Mouse (Mus musculus): ENCODE measurements around the gene Tbcc. TPM values are rescaled to one million over a fixed set of nuclear protein-coding genes. Genes with fewer than 3 reads are reported as not detected.

The Tbcc gene
- polyA plus RNA-seq, 1 experiment from 2014 or later: 73.3 TPM

DNA sequence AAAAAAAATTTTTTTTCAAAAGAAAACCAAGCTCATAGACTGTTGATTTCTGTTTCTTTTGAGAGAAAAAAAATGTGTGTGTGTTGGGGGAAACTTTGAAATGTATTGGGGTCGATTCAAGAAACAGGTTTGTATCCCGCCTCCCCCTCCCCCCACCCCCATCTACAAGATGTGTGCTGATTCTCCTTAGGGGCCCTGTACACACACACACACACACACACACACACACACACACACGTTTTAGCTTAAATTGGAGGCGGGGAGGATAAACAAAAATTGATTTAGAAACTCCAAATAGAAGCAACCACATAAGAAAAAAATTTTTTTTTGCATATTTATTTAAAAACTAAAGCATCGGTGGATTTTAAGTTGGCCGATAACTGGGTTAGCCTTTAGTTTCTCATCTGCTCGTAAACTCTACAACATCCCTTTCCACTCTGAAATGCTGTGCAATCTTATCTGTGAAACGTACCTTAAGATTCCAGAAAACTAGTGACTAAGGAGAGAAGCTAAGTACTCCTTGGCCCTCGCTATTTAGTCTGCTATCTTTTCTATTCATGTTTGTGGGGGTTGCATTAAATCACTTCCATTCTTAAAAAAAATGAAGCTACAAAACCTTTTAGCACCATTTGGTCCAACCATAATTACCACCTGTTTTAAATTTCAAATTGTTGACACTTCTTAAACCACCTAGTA lies 31.6 kb upstream of the Tbcc start:
- Histone ChIP-seq H3K27ac (replicated peaks; ENCODE audit: low read depth, low read length) (peak overlapping the region; percentile 100), H3K4me2 (ENCODE audit: low read depth, severe bottlenecking) (peak overlapping the region; percentile 72), H3K36me3 (ENCODE audit: control insufficient read depth, insufficient read depth, low read length) (no peaks in the 10 kb centered on the region), H3K9ac (ENCODE audit: low read length) (peak overlapping the region; percentile 91), H3K4me1 (ENCODE audit: control insufficient read depth, insufficient read depth, low read length) (peaks cover 6% of the 10 kb centered on the region), H3K9me3 (ENCODE audit: control insufficient read depth, low read length) (no peaks in the 10 kb centered on the region), H3K27me3 (ENCODE audit: control insufficient read depth, insufficient read depth, low read length) (no peaks in the 10 kb centered on the region), H3K4me3 (ENCODE audit: low read depth, low read length) (peak overlapping the region; percentile 83)
- ATAC-seq (ENCODE audit: insufficient number of reproducible peaks, low FRiP score, low TSS enrichment, low read depth): no peak
- 17% methylated on average over 9 of the region's 9 CpGs for WGBS
- no peak for DNase-seq (ENCODE audit: low spot score)

DNA sequence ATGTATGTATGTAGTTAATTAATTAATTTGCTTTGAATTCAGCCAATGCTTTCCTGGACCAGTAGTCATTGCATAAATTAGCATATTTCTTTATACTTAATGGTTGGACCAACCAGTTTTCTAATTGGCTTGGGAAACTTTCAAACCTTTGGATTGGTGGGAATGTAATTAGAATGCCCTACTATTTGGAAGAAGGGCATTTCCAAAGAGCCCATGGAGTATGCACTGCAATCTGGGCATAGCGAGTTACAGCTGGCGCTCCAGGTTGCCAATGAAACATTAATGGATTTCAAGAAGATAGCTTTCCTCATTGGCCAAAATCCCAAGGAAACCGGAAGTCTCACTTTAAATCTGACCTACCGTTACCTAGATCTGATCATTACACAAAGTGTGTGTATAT lies 30.4 kb upstream of the Tbcc start:
- DNase-seq (ENCODE audit: low spot score): no peak
- Histone ChIP-seq H3K27ac (replicated peaks; ENCODE audit: low read depth, low read length) (no peak overlapping the region), H3K9me3 (ENCODE audit: control insufficient read depth, low read length) (no peaks in the 10 kb centered on the region), H3K36me3 (ENCODE audit: control insufficient read depth, insufficient read depth, low read length) (no peaks in the 10 kb centered on the region), H3K9ac (ENCODE audit: low read length) (no peak overlapping the region), H3K27me3 (ENCODE audit: control insufficient read depth, insufficient read depth, low read length) (no peaks in the 10 kb centered on the region), H3K4me1 (ENCODE audit: control insufficient read depth, insufficient read depth, low read length) (peaks cover 6% of the 10 kb centered on the region; the same call in 1 of the 2 replicates), H3K4me2 (ENCODE audit: low read depth, severe bottlenecking) (no peak overlapping the region), H3K4me3 (ENCODE audit: low read depth, low read length) (no peak overlapping the region)
- ATAC-seq (ENCODE audit: insufficient number of reproducible peaks, low FRiP score, low TSS enrichment, low read depth): no peak
- 90% methylated on average over 4 of the region's 4 CpGs for WGBS

DNA sequence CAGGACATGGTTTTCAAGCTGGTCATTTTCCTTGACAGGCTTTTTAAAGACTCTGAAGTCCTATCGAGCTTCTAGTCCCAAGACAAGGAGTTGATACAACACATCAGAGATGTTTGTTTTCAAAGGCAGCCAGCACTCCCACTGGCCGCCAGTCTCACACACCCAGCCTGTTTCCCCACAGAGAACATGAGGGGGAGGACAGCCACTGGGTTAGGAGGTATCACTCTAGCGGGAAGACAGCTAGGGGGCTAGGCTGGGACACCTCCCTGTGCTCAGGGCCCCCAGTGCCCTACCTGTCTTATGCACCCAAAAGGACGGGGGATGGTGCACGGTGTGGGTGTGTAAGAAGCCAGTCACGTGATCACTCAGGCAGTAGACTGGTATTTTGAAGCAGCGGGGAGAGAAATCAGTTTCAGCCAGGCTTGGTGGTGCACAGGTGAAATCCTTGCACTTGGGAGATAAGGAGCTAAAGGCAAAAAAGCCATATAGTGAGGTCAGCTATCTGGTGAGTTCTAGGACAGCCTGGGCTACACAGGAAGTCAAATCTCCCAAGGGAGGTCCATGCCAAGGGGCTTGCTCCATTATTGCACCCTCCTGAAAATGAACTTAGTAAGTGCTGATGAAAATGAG lies 25.8 kb upstream of the Tbcc start:
- Histone ChIP-seq H3K4me1 (ENCODE audit: control insufficient read depth, insufficient read depth, low read length) (no peaks in the 10 kb centered on the region), H3K9me3 (ENCODE audit: control insufficient read depth, low read length) (no peaks in the 10 kb centered on the region), H3K4me3 (ENCODE audit: low read depth, low read length) (no peak overlapping the region), H3K27me3 (ENCODE audit: control insufficient read depth, insufficient read depth, low read length) (no peaks in the 10 kb centered on the region), H3K9ac (ENCODE audit: low read length) (no peak overlapping the region), H3K36me3 (ENCODE audit: control insufficient read depth, insufficient read depth, low read length) (no peaks in the 10 kb centered on the region), H3K27ac (replicated peaks; ENCODE audit: low read depth, low read length) (no peak overlapping the region), H3K4me2 (ENCODE audit: low read depth, severe bottlenecking) (no peak overlapping the region)
- WGBS: 71% methylated on average over 7 of the region's 7 CpGs
- ATAC-seq (ENCODE audit: insufficient number of reproducible peaks, low FRiP score, low TSS enrichment, low read depth): no peak
- no peak for DNase-seq (ENCODE audit: low spot score)

DNA sequence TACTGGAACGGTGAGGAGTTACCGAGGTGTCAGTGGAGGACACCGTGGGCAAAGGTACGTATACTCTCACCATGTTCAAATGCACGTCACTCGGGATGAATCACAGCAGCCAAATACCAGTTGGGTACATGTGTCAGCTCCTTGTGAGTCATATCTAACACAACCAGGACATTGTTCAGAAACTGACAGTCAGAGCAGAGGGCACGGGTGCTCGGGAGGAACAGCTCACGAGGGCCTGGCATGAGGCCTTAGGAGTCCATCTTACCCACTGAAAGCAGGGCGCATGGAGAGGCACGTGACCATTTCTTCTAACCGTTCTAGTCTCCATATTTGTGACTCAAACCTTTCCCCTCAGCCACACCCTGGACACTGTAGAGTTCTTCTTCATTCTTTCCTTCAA lies 23.6 kb upstream of the Tbcc start:
- no peaks in the 10 kb centered on the region for H3K27me3 ChIP-seq (ENCODE audit: control insufficient read depth, insufficient read depth, low read length)
- H3K36me3 ChIP-seq (ENCODE audit: control insufficient read depth, insufficient read depth, low read length): no peaks in the 10 kb centered on the region
- no peak overlapping the region for H3K4me2 ChIP-seq (ENCODE audit: low read depth, severe bottlenecking)
- H3K9me3 ChIP-seq (ENCODE audit: control insufficient read depth, low read length): no peaks in the 10 kb centered on the region
- no peak overlapping the region for H3K4me3 ChIP-seq (ENCODE audit: low read depth, low read length)
- no peak for DNase-seq (ENCODE audit: low spot score)
- ATAC-seq (ENCODE audit: insufficient number of reproducible peaks, low FRiP score, low TSS enrichment, low read depth): no peak
- H3K9ac ChIP-seq (ENCODE audit: low read length): no peak overlapping the region
- H3K4me1 ChIP-seq (ENCODE audit: control insufficient read depth, insufficient read depth, low read length): no peaks in the 10 kb centered on the region
- WGBS: 88% methylated on average over 12 of the region's 12 CpGs
- H3K27ac ChIP-seq (replicated peaks; ENCODE audit: low read depth, low read length): no peak overlapping the region

DNA sequence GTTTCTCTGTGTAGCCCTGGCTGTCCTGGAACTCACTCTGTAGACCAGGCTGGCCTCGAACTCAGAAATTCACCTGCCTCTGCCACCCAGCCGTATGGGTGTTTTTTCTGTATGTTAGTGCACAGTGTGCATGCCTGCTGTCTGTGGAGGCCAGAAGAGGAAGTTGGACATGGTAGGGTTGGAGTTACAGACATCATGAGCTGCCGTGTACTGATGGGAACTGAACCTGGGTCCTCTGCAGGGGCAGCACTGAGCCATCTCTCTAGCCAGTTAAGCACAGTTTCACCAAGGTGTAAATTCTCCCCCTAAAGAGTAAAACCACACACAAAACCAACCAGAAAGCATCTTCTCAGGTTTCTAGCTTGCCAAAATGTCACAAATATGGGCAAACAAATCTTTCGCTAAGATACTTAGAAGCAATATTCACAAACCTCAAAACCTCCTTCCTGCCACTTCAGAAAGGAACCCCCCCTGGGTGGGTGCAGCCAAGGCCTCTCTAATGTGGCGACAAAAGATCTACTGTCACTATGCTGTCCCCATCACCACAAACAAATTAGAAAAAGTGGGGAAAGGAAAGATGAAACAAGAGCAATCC lies 20.2 kb upstream of the Tbcc start:
- DNase-seq (ENCODE audit: low spot score) (no peak), ATAC-seq (ENCODE audit: insufficient number of reproducible peaks, low FRiP score, low TSS enrichment, low read depth) (no peak)
- no peak overlapping the region for H3K4me2 ChIP-seq (ENCODE audit: low read depth, severe bottlenecking)
- no peak overlapping the region for H3K27ac ChIP-seq (replicated peaks; ENCODE audit: low read depth, low read length)
- no peaks in the 10 kb centered on the region for H3K36me3 ChIP-seq (ENCODE audit: control insufficient read depth, insufficient read depth, low read length)
- no peaks in the 10 kb centered on the region for H3K4me1 ChIP-seq (ENCODE audit: control insufficient read depth, insufficient read depth, low read length)
- H3K9me3 ChIP-seq (ENCODE audit: control insufficient read depth, low read length): no peaks in the 10 kb centered on the region
- H3K27me3 ChIP-seq (ENCODE audit: control insufficient read depth, insufficient read depth, low read length): no peaks in the 10 kb centered on the region
- no peak overlapping the region for H3K9ac ChIP-seq (ENCODE audit: low read length)
- 90% methylated on average over 5 of the region's 5 CpGs for WGBS
- no peak overlapping the region for H3K4me3 ChIP-seq (ENCODE audit: low read depth, low read length)

DNA sequence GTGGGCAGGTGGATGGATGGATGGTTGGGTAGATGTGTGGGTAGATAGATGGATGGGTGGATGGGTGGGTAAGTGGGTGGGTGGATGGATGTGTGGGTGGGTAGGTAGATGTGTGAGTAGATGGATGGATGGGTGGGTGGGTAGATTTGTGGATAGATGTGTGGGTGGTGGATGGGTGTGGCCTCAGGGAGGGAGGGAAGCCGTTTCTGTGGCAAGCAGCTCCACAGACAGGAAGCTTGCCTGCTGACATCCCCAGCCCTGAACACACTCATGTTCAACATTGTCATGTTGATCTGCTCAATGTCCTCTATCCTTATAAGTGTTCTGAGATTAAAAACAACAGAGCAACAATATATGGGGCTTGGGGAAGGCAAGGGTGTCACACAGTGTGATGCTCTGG lies 19.6 kb upstream of the Tbcc start:
- Histone ChIP-seq H3K4me2 (ENCODE audit: low read depth, severe bottlenecking) (no peak overlapping the region), H3K27me3 (ENCODE audit: control insufficient read depth, insufficient read depth, low read length) (no peaks in the 10 kb centered on the region), H3K9ac (ENCODE audit: low read length) (no peak overlapping the region), H3K4me1 (ENCODE audit: control insufficient read depth, insufficient read depth, low read length) (no peaks in the 10 kb centered on the region), H3K4me3 (ENCODE audit: low read depth, low read length) (no peak overlapping the region), H3K27ac (replicated peaks; ENCODE audit: low read depth, low read length) (no peak overlapping the region), H3K9me3 (ENCODE audit: control insufficient read depth, low read length) (no peaks in the 10 kb centered on the region), H3K36me3 (ENCODE audit: control insufficient read depth, insufficient read depth, low read length) (no peaks in the 10 kb centered on the region)
- WGBS: 56% methylated on average over 1 of the region's 1 CpGs
- DNase-seq (ENCODE audit: low spot score) (no peak), ATAC-seq (ENCODE audit: insufficient number of reproducible peaks, low FRiP score, low TSS enrichment, low read depth) (no peak)

DNA sequence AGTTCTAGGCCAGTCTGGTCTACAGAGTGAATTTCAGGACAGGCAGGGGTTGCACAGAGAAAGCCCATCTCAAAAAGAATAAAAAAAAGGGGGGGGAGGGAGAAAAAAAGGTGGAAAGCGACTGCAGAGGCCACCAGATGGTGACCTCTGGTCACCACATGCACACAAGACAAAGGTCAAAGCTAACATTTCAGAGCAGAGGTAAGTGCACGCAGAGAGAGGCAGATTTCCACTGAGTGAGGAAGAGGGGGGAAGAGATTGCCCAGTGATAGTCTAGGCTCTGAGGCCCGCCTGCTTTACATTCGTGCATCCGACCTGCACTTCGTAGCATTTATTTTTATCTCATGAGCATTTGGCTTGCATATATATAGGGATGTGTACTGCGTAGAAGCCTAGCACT lies 17.7 kb upstream of the Tbcc start:
- no peak for ATAC-seq (ENCODE audit: insufficient number of reproducible peaks, low FRiP score, low TSS enrichment, low read depth)
- 68% methylated on average over 7 of the region's 7 CpGs for WGBS
- H3K36me3 ChIP-seq (ENCODE audit: control insufficient read depth, insufficient read depth, low read length): no peaks in the 10 kb centered on the region
- no peak overlapping the region for H3K9ac ChIP-seq (ENCODE audit: low read length)
- DNase-seq (ENCODE audit: low spot score): no peak
- no peak overlapping the region for H3K27ac ChIP-seq (replicated peaks; ENCODE audit: low read depth, low read length)
- H3K27me3 ChIP-seq (ENCODE audit: control insufficient read depth, insufficient read depth, low read length): no peaks in the 10 kb centered on the region
- no peaks in the 10 kb centered on the region for H3K9me3 ChIP-seq (ENCODE audit: control insufficient read depth, low read length)
- no peak overlapping the region for H3K4me2 ChIP-seq (ENCODE audit: low read depth, severe bottlenecking)
- H3K4me1 ChIP-seq (ENCODE audit: control insufficient read depth, insufficient read depth, low read length): no peaks in the 10 kb centered on the region
- no peak overlapping the region for H3K4me3 ChIP-seq (ENCODE audit: low read depth, low read length)

DNA sequence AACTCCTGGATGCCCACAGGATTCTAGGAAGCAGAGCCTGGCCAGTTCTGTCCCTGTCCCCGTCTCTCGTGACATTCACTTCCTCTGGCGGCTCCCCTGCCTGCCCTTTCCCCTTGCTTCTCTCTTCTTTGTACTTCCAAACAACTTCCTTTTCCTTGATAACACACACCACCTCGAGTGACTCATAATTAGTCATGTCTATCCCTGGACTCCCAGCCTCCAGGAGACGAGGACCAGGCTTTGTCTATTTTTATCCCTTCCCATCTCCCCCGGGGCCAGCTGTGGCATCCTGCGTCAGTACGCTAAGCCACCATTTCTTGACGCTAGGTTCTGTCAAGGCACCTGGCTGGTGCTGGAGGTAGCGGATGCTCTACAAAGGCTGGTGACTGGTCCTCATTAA lies 16.4 kb upstream of the Tbcc start:
- no peaks in the 10 kb centered on the region for H3K36me3 ChIP-seq (ENCODE audit: control insufficient read depth, insufficient read depth, low read length)
- no peak overlapping the region for H3K9ac ChIP-seq (ENCODE audit: low read length)
- H3K27me3 ChIP-seq (ENCODE audit: control insufficient read depth, insufficient read depth, low read length): no peaks in the 10 kb centered on the region
- no peak for DNase-seq (ENCODE audit: low spot score)
- no peaks in the 10 kb centered on the region for H3K4me1 ChIP-seq (ENCODE audit: control insufficient read depth, insufficient read depth, low read length)
- ATAC-seq (ENCODE audit: insufficient number of reproducible peaks, low FRiP score, low TSS enrichment, low read depth): no peak
- WGBS: 44% methylated on average over 10 of the region's 10 CpGs
- no peak overlapping the region for H3K4me2 ChIP-seq (ENCODE audit: low read depth, severe bottlenecking)
- H3K4me3 ChIP-seq (ENCODE audit: low read depth, low read length): no peak overlapping the region
- H3K9me3 ChIP-seq (ENCODE audit: control insufficient read depth, low read length): no peaks in the 10 kb centered on the region
- no peak overlapping the region for H3K27ac ChIP-seq (replicated peaks; ENCODE audit: low read depth, low read length)
